Mouse (Mus musculus): Measurements from ENCODE around the gene Tmem233.

Tmem233 gene

DNA sequence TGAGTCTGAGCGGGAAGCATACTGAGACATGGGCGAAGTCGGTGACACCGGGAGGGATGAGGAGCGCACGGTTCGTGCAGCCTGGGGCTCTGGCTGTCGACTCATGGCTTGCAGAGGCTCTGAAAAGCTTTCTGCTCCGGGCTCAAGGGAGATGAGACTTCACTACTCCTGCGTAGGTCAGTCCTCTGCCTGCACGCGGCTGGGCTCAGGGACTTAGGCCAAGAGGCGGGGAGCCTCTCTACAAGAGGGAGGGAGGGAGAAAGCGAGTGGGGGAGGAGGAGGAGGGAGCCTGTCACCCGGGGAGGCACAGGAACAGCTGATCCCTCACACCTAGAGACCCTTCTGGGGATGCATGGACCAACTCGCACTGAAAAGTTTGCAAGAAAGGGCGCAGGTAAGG, at the start of gene Tmem233:
TSS of gene Tmem233 (minus strand) at position 164 of the 400 bp plus-strand sequence.
- no peak for DNase-seq (ENCODE audit: low spot score in 2 of 2)

DNA sequence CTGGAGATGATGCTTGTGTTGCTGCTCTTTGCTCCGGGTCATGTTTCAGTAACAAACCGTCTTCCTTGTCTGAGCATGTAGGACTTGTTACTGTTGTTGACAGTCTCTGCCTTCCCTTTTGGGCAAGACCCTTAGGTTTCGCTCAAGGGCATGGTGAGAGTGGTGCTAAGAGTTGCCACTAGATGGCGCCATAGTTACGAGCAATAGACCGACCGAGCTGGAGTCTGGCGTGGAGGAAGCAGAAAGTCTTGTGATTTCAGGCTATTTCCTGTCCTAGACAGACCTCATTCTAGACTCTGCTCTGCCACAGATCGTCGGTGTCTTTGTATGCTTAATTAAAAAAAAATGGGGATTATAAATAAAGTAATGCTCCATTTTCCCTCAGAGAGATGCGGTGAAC, 40.3 kb upstream of the Tmem233 start:
- DNase-seq (ENCODE audit: low spot score in 2 of 2) = peak; percentile 89 to 90

DNA sequence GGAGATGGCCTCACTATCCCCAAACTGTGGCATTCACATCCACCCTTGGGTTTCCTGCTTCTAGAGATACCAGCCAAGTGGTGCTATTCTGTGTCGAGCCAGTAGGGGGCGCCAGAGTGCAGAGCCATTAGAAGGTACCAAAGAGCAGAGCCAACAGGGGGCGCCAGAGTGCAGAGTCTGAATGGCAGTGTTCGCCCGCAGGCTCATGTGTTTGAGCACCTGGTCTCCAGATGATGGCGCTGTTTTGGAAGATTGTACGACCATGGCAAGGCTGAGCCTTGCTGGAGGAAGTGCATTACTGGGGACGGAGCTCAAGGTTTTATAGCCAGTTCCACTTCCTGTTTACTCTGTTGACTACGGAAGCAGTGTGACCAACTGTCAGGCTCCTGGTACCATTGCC, 33.5 kb upstream of the Tmem233 start:
- peak; percentile 25 to 32 for DNase-seq (ENCODE audit: low spot score in 2 of 2)

- DNase-seq (ENCODE audit: low spot score in 2 of 2) = no peak
These were observed 33.1 kb upstream of the Tmem233 start for GRCm38 (mm10) chr5:116116110-116116509.

GRCm38 (mm10) chr5:116115071-116115834, 32.2 kb upstream of the Tmem233 start:
- no peak for DNase-seq (ENCODE audit: low spot score in 2 of 2)

GRCm38 (mm10) chr5:116108651-116109050, 25.6 kb upstream of the Tmem233 start:
- DNase-seq (ENCODE audit: low spot score in 2 of 2) = no peak

DNA sequence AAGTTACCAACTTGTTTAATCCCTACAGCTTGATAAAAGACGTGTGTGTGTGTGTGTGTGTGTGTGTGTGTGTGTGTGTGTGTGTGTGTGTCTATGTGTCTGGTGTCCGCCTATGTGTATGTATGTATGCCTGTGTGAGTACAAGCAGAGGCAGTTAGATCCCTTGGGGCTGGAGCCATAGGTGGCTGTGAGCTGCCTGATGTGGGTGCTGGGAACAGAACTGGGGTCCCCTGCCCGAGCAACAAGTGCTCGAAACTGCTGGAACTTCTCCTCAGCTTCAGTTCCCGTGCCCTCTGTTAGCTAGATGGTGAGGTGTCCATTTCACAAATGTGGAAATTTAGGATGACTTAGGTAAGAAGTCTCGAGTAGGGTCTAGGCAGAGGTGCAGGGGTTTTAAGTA, 1.2 kb upstream of the Tmem233 start:
- no peak for DNase-seq (ENCODE audit: low spot score in 2 of 2)

- DNase-seq (ENCODE audit: low spot score in 2 of 2) = no peak
These were observed 673 bp downstream of the Tmem233 start for GRCm38 (mm10) chr5:116082241-116082900.

DNA sequence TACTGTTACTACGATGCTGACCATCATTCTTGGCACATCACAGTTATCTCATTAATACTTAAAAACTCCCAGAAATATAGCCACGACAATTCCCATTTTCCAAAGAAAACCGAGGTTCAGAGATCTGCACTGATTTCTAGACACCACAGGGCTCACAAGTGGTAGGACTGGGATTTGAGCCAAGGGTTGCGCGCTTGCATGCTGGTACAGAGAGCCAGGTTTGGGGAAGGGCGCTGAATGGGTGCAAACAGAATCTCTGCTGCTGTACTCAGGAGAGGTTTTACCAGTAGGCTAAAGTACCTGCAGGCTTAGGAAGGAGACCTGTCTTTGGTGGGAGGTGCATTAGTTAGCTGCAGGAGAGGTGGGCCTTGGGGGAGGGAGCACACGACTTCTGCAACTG, 1.4 kb downstream of the Tmem233 start:
- no peak for DNase-seq (ENCODE audit: low spot score in 2 of 2)

GRCm38 (mm10) chr5:116080736-116081135, 2.3 kb downstream of the Tmem233 start:
- DNase-seq (ENCODE audit: low spot score in 2 of 2) = peak in 1 of 2 experiments; percentile 4

DNA sequence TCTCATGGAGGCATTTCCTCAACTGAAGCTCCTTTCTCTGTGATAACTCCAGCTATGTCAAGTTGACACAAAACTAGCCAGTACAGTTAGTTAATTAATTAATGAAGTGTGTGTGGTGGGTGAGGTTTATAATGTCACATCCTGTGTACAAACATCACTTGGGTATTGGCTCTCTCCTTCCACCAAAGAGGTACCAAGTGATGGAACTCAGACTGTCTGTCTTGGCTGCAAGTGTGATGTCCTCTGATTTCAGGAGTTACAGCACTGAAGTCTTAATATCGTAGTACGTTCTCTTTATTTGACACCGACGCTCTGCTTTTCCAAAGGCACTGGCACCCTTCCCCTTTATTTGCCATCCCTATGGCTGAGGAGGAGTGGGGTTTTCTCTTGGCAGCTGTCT, 13.4 kb downstream of the Tmem233 start:
- DNase-seq (ENCODE audit: low spot score in 2 of 2) = no peak

DNA sequence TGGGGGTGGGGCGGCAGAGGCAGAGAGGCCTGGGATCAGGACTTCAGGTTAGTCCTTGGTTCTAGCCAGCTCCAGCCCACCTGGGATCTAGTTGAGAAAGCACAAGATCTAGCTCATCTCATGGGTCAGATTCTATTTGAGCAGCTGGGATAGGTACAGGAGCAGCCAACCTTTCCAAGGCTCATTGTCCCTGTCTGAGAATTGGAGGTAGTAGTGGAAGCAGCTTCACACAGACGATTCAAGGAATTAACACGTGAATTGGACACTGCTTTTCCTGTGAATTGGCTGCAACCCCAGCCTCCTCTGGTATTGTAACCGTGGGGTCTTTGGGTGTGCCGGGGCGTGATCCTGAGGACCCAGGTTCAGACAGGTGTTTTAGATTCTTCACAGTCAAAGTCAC, 30.2 kb downstream of the Tmem233 start:
- DNase-seq (ENCODE audit: low spot score in 2 of 2) = no peak

DNA sequence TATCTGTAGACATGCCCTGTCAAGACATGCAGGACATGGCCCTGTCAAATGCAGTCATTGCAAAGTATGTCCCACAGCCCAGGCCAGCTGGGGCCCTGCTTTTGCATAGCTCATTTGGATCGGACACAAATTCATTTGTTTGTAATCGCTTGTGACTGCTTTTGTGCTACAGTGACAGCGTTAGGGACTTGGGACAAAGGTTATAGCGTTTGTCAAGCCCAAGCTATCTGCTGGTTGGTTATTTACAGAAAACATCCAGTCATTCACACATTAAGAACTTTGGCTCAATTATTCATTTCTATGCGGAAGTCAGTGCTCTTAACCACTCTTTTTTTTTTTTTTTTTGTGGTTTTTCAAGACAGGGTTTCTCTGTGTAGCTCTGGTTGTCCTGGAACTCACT, 30.9 kb downstream of the Tmem233 start:
- no peak for DNase-seq (ENCODE audit: low spot score in 2 of 2)

DNA sequence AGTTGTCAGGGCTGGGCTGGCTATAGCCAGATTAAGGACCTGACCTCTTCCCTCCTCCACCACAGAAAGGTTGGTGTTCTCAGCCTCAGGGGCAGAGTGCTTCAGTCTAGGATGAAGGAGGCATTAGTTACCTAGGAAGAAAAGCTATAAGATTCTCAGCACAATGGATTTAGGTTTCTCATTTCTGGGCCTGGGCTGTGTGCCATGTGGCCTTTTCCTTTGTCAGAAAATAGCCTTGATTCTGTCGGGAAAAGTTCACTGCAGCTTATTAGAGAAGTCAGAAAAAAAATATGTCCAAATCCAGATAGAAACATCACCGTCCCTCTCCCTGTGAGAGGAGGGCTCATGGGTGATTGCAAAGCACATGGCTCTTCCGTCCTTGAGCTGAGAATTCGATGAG, 33.2 kb downstream of the Tmem233 start:
- no peak for DNase-seq (ENCODE audit: low spot score in 2 of 2)

GRCm38 (mm10) chr5:116048321-116048720, 34.7 kb downstream of the Tmem233 start:
- no peak for DNase-seq (ENCODE audit: low spot score in 2 of 2)

DNA sequence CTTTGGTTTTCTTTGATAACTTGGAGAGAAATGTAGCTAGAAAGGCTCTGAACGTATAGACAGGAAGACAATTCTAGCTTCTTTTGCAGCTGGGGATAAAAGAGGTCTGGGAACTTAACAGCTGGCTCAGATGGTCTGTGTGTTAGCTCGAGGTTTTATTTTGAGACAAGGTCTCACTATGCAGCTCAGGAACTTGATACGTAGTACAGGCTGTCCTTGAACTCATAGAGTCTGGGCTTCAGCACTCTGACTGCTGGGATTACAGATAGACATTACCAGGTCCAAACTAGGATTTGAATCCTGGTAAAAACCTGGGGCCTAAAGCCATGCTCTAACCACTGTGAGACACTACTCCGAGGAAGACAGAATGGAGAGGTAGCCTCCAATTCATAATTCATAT, 36.8 kb downstream of the Tmem233 start:
- no peak for DNase-seq (ENCODE audit: low spot score in 2 of 2)

DNA sequence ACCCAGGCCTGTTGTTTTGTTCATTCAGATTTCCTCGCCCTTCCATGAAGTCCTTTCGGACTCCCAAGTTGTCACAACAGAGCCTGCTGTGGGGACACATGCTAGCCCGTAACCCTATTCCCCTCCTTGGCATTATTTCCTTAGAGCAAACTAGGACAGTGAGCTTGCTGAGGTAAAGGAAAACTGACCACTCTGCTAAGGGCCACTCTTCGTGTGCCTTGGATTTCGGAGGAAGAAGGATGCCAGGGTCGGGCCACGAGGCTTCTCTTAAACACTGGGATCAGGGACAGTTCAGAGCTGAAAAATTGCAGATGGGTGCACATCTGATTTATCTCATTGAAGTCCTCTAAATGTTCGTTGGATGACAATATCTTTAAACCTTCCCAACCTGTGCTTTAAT, 37.5 kb downstream of the Tmem233 start:
- DNase-seq (ENCODE audit: low spot score in 2 of 2) = no peak

DNA sequence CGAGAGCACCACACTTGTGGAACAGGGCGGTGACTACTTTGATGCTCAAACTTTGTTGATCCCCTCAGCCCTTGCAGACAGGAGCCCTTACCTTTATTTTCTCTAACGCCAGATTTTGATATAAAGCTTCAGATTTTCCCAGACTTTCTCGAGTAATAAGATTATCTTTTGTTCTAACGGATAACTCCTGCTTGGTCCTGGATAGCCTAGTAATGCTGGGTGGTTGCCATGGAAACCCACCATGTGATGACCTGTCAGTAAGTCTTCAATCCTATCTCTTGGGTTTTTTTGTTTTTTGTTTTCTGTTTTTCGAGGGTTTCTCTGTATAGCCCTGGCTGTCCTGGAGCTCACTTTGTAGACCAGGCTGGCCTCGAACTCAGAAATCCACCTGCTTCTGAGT, 40.8 kb downstream of the Tmem233 start:
- DNase-seq (ENCODE audit: low spot score in 2 of 2) = no peak

DNA sequence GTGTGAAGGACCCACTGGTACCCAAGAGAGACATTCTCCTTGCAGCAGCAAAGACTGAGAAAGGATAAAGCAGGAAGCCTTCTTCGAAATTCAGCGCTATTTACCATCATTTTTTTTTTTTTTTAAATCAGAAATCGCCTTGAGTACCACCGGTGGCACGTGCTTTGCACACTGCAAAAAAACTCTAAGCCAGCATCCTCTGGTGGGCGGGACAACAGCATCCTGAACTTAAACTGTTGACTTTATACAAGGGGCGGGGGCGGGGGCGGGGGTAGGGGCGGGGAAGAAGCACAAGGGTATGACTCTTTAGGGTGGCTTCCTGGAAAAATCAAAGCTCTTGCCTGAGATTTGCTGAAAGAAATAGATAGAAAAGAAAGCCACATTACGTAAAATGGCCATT, 43.3 kb downstream of the Tmem233 start:
- DNase-seq (ENCODE audit: low spot score in 2 of 2) = no peak

GRCm38 (mm10) chr5:116037731-116038130, 45.3 kb downstream of the Tmem233 start:
- DNase-seq (ENCODE audit: low spot score in 2 of 2) = no peak

GRCm38 (mm10) chr5:116036465-116036864, 46.6 kb downstream of the Tmem233 start:
- no peak for DNase-seq (ENCODE audit: low spot score in 2 of 2)

DNA sequence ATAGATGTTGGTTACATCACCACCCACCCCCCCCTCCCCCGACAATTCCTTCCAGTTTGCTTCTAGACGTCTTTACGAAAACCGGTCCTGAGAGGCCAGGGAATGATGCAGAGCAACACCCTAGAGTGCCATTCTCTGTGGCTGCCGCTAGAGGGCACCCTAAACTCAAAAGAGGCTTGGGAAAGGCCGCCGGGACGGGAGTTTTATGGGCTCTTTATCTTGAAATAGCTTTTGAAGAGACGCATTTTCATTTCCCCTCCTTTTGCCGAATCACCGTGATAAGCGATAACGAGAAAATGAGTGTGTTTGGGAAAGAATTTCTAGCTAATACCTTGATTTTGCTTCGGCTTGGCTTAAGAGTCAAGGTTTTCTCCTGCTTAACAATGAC, 51.9 kb downstream of the Tmem233 start:
- DNase-seq (ENCODE audit: low spot score in 2 of 2) = peak; percentile 57 to 74

DNA sequence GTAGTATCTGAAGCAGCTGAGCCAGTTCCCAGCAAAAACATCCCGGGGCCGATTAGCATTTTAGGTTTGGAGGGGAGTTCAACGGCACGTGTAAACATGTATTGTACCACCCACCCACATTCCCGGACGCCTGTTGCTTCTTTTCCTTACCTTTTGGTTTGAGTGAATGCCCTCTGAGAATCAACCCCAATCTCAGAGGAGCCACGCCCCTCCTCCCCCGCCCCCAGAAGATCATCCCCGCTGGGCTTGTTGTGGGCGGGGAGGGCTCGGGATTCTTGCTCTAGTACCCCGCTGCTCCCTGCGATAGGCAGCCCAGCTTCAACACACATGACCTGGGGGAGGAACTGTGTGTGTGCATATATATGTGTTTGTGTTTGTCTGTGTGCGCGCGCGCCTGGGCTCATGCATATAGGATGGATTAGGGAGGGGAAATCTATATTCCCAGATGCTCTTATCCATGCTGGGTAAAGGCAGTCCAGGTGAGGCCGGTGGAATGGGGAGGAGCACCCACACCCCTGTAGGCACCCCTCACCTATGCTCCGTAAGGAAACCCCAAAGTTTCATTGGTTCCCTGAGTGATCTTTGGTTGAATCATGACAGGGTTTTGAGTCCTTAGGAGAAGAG, 52.4 kb downstream of the Tmem233 start:
- peak in 1 of 2 experiments; percentile 5 for DNase-seq (ENCODE audit: low spot score in 2 of 2)
